Mouse (Mus musculus) right cerebral cortex, adult 2 months (tissue): ENCODE results near the gene Pakap.
A peak's percentile ranks its signal among the peaks of the same experiment; 100 is the strongest.

Experiments
- DNase-seq, 2 experiments: peaks; one replicate each; pipeline ENCODE4 v3.0.0; 2021 to 2022; ENCODE audit warnings: low spot score in 2 of 2

The Pakap gene

DNA sequence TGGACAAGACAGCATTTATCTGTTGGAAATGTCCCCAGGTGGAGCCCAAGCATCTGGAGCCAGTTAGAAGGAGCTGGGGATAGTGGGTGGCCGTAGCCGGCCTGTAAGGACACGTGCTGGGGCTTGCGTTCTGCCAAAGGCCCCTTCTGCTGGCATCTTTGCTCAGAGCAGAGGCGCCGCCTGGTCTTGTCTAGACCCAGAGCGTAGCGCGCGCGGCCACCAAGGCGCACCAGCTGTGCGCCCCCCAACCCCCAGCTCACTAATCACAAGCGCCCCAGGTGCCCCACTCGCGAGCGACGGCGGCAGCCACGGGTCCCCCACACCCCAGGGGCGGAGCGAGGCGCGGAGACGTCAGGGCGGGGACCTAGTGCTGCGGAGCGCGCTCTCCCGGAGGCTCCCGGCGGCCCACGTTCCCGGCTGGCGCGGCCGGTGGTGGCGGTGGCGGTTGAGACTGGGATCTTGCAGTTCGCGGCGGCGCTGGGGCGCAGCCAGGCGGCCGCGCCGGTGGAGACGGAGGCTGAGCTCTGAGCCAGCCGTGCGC, at the start of gene Pakap:
Gene Pakap (plus strand): TSS at position 514 of the 541 bp plus-strand sequence.
- DNase-seq, result peak; percentile 64 to 75

DNA sequence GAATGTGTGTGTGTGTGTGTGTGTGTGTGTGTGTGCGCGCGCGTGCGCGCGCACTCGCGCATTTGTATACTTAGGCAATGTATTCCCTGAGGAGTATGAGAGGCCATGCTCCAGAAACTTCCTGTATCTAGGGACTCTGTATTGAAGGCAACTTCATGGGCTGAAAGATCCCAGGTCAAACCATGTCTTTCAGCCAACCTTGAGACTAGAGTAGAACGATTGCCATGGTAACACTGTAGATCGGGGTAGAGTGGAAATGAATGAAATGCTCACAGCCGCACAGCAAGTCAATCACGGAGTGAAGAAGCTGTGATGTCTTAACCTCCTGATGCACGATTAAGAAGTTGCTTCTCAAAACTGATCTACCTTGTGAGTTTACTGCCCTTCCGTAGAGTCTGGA, 44.5 kb upstream of the Pakap start:
- no peak for DNase-seq

DNA sequence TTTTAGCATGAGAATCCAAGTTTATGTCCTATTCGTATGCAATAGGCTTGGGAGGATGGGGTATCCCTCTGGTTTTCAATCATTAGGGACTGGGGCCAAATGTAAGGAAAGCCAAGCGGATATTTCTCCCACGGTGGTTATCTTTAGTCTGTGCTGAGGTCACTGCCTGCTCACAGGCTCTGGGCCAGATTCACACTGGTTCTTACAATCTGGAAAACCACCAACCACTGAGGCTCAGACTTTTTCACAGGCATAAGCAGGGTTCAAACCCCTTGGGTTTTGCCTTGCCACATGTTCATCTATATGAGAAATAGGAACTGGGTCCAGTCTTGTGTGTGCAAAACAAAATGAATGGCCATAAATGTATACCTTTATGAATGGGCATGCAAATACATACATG, 43.5 kb upstream of the Pakap start:
- no peak for DNase-seq

DNA sequence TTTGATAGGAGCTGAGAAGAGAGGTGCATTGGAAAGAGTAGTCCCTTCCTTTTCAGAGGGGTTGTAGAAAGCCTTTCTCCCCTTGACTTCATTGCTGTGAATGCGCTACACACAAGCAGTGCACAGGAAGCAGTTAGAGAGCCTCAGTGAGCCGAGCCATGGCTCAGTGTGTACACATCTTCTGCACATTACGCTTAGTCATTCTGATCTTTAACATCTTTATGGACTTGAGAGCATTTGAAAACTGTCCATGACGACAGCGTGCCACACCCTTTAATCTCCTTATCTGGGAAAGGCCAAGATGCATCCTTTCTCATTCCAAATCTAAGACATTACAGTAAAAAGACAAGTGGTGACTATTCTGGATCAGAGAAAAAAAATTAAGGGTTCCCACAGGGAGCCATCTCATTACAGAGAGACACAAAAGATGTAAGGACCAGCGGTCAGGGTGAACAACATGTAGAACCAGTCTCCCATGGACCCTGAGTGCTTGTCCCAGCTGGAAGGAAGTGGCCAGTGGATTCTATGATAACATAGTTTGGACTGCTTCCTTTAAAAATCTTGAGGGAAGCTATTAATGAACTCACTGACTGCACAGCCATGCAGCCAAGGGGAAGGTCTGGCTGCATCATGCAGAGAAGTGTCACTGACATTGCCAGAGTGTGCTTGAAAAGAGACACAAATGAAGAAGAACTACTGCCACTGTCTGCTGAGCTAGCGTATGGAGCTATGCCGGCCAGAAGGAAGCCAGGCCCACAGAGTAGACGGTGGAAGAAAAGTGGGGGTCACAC, 42.6 kb upstream of the Pakap start:
- no peak for DNase-seq

DNA sequence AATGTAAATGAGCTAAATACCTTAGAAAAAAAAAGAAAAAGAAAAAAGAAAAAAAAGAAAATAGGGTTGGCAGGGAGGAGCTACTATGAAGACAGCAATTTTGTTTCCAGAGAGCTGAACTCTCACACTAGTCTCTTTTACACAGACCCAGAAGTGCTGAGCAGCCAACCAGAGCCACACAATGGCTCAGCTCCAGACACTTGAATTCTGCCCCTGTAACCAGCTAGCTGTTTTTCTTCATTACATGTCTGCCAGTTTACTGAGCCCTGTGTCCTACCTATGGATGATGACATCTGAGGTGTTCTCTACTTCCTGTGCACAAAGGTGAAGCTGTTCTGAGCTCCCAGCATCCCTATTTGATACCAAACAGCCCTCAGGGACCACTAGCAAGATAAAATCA, 39.7 kb upstream of the Pakap start:
- no peak for DNase-seq

DNA sequence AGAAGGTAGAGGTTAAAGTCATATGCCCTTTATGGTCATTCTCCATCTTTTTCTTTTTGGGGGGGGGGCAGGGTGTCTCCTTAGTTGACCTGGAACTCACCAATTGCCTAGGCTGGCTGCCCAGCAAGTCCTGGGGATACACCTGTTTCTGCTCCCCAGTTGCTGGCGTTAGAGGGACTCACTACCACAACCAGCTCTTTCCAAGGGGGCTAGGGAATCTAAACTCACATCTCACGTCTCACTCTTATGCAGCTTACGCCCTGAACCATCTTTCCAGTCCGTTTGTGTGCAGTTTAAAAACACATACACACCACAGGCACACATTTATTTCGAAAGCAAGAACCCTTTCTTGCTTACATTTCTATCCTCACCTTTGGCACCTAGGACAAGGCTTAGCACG, 34.3 kb upstream of the Pakap start:
- no peak for DNase-seq

DNA sequence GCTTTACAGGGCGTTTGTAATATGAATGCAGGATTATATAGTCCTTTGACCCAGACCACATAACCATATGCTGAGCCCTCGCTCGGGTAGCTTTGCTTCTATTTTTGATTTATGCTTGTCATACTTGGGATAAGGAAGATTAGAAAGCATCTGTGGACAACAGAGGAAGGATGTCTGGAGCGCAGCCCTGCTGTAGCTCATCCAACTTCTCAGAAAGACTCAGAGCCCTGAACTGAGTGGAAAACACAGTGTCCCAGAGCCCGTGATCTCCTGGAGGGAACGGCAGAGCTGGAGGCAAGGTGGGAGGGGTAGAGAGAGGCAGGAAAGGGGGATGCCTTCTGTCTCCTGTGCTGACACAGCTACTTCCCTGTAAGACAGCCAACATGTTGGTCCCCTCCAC, 33.7 kb upstream of the Pakap start:
- no peak for DNase-seq

DNA sequence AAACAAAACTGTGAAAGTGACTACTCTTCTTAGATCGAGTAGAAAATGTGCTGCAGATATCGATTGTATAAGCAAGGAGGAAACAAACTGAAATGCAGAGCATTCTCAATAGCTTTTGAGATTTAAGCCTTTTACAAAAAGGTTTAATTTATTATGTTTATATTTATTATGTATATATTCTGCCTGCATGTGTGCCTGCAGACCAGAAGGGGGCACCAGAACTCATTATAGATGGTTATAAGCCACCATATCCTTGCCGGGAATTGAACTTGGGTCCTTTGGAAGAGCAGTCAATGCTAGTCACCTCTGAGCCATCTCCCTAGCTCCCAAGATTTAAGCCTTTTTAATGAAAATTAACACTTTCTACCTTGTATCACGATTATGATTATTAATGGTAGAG, 32.9 kb upstream of the Pakap start:
- DNase-seq, result no peak

DNA sequence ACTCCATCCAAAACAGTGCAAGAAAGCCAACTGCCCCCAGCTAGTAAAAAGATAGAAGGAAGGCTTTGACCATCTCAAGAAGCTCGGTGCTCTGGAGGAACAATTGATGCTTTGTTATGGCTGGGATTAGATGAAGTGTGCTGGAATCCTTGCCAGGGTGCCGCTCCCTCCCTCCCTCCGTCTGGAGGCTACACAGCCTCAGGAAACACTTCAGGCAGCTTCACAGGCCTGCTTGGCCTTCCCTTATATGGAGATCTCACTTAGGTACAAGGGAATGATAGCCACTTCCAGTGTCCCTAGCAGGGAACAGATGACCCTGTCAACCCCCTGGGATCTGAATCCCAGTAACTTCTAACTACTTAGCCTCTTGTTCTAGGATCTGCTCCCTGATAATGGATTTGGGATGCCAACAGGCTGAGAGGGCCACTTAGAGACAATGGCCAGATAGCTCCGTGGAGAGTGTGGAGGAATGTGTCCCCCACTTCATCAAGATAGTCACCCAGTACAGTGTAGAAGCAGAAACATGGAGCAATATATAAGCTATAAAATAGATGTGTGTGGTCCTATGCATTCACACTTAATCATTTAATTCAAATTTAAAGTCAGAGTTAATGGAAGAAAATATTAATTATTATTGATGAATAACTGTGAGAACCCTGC, 29.8 kb upstream of the Pakap start:
- DNase-seq, result no peak

DNA sequence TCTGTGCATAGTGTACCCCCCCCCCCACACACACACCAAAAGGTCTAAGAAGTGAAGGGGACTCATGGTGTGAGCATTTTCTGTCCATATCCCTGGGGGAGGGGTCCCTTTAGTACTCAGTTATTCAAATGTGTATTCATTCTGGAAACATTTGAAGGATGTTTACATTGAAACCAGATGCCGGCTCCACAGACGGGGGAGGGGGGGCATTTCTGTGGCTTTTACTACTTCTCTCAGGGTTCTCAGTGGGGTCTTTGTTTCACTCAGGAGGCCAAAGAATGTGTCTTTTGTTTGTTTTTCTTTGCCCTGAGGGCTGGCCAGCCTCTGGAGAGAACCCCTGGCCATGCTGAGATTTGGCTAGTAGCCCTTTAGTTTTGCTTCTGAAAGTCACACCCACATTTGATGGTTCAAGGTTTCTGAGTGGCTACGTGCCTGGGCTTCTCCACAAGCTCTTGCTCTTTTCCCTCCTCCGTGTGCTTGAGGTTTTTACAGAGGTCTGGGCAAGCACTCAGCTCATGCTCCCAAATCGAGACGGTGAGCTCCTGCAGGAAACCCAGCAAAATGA, 24.2 kb upstream of the Pakap start:
- peak in 1 of 2 experiments; percentile 7 for DNase-seq

DNA sequence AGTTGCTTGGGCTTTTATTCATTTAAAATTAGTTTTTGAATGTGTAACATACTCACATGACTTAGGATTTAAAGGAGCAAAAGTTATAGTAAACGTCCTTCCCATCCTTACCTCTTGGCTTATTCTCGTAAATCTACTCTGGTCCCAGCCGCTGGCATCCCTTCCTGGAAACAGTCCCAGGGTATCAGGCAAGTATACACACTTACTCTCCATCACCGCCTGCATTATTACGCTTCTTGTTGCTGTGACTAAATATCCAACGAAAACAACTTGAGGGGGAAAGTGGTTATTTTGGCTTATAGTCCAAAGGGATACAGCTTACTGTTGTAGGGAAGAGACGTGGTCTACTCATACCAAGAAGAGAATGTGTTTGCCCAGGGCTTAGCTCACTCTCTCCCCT, 20.2 kb upstream of the Pakap start:
- no peak for DNase-seq

DNA sequence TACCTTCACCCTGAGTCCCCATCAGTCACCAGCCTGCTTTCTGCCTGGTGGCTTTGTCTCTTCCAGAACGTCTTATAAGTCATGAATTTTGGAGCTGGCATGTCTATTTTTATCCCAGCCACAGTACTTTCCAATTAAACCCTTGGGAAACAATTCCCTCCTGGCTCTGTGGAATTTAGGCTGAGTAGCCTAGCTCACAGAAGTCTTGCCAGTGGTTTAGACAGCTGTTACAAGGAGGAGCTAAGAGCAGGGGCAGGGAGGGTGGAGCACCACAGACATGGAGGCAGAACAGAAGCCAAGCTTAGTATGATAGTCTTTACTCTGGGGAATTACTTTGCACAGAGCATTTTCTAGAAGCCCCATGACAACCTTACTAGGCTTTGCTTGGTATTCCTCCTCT, 17.8 kb upstream of the Pakap start:
- no peak for DNase-seq

DNA sequence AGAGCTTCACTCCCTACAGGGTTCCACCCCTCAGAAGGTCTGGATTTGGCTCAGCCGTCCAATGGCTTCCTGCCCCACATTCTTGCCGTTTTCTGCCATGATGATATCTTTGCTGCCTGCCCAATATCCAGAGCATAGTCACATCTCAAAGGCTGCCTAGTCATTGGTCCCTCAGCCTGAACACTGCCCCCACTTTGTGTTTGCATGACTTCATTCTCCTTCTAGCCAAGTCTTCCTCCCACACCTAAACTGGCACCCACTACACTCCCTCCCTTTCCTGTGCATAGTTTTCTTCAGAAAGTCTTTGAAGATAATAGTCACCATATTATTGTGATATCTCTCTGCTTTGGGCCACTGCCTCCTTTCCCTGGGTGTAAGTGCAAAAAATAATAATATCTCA, 10.9 kb upstream of the Pakap start:
- DNase-seq, result peak; percentile 33 to 37

DNA sequence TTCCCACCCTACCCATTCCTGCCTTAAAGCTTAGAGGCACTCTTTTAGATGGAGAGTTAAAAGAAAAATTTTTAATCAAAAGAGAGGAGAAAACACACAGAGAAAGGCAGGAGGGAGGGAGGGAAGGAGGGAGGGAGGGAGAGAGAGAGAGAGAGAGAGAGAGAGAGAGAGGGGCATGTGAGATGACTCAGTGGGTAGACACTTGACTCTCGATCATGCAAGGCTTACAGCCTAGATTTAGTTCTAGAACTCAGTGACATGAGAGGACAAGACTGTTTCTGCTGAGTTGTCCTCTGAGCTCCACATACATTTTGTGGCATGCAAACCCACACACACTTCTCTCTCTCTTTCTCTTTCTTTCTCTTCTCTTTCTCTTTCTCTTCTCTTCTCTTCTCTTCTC, 8.5 kb upstream of the Pakap start:
- DNase-seq, result no peak

DNA sequence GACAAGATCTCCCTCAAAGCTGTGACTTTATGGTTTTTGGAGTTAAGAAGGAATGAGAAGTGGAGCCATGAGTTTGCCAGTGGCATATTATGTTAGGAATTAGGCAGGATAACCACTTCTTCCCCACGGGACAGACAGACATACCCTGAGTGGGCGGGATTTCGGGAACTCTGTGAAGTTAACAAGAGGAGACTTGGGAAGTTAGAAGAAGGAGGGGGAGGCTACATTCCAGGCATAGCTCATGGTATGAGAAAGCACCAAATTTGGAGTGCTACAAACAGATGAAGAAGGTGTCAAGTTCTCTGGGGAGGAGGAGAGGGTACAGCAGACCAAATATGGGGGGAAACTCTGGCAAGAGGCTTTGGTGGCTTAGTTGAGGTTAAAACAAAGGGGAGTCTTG, 8.0 kb upstream of the Pakap start:
- DNase-seq, result no peak

DNA sequence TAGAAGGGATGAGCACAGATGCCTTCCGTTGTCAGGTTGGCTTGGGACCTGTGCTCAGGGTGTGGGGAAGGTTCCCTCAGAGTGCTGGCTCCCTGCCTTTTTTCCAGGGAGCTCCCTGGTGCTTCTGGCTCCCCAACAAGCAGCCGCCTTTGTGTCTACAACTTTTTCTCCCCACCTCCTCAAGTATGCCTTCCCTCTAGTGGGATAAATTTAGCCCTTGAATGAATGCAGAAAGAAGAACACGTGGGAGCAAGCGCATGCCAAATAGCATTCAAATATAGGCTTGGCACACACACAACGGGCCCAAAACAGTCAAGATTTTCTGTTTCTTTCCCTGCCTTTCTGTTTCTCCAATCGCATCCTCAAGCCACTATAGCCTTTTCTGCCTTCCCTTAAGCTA, 6.9 kb upstream of the Pakap start:
- DNase-seq, result peak; percentile 74 to 77

DNA sequence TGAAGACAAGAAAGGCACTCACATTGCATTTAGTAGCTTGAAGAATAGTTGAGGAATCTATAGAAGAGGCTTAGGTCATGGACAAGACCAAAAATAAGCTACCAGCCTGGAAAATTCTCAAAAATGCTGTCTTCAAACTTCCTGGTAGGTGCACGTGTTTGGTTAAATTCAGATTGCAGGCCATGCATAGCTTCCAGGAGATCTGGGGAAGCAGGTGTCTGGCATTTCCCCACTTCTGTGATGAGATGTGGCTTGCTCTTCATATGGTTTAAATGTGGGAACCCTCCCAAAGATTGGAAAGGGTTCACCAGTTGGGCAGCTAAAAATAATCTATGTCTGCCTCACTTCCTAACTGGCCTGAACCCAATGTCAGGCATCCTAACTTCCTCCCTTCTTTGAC, 2.7 kb upstream of the Pakap start:
- DNase-seq, result no peak

DNA sequence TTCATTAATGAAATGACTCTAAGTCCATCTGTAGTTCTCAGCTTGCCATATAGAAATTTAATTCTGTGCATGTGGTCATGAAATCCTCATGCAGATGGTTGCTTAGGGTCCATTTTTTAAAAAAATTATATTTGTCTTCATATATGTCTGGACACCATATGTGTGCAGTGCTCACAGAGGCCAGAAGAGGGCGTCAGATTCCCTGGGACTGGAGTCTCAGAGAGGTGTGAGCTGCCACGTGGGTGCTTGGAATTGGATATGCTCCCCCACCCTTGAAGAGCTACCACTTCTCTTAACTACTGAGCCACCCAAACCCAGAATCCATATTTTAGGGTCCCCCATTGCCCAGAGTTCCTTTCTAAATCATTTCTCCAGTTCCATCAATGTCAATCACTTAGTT, 2.2 kb upstream of the Pakap start:
- no peak for DNase-seq

DNA sequence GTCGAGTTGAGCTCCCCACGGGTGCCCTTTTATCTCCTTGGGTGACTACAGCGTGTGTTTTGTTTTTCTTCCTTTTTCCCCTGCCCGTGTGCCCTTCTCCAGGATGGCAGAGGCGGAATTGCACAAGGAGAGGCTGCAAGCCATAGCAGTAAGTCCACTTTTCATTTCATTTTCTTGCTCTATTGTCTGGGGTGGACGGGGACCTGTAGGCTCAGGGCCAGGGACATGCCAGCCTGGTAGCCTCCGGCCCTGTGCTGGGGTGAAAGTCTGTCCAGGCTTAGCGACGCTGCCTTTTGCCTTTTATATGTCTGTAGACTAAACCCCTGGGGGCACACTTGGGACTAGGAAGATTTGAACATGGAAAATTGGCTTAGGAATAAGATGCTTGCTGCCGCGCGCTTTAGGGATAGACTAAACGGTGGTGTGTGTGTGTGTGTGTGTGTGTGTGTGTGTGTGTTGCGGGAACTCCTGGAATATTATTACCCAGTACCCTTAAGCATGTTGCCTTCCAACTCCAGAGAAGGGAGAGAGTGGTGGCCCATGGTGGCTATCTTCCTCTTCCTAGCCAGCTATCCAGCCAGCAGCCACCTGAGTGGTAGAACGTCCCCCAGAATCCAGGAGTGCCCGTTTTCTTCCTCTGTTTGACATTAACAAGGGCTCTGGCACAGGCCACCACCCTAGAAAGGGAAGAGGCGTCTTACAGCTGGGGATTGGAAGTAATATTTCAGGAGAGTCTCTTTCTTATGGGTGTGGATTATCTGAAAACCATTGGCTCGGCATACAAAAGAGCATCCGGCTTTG, 489 bp downstream of the Pakap start:
- DNase-seq, result peak in 1 of 2 experiments; percentile 13

DNA sequence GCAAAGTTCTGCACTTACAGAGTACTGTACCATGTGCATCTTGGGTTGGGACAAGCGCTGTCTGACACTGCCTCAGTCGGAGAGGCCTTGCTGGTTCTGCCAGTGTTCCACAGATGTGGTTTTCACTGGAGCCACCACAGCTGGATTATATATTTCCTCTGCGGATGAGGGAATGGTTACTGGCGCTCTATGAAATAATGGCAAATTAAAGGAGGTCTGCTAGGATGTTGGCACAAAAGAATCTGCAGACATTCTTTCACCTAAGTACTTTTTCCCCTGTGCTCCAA, 1.0 kb downstream of the Pakap start:
- no peak for DNase-seq

DNA sequence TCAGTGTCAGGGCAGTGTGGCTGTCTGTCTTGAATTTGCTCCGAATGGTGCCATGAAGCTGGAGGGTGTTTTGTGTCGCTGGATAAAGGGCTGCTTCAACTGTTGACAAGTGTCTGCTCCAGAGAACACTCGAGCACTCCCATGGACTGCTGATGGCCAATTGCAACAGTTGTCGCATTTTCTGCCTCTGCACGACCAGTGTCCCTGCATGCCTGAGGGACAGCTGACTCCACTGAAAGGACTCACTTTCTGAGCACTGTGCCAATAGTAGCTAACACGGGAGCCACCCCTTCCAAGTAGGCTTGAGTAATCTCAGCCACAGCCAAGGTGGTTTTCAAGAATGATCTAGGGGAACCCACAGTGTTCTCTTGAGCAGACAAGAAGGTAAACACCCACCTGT, 1.7 kb downstream of the Pakap start:
- no peak for DNase-seq

DNA sequence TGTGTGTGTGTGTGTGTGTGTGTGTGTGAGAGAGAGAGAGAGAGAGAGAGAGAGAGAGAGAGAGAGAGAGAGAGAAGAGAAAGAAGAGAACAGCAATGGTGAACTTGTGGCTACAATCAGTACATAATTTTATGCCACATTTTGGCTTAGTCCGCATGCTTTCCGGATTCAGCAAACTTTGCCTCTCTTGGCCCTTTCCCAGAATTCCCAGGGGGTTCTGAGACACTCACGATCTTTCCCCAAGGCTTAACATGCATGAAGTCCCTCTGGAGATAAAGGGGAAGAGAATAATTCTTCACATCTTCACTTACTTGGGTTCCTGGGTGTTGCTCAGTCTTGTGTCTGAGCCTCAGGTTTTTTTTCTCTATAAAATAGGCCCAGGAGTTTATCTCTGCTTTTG, 2.2 kb downstream of the Pakap start:
- DNase-seq, result no peak
